Mouse (Mus musculus) c-Kit-positive CD71-negative TER-119-negative erythroid progenitor cells, embryonic 14.5 days (primary cell): ENCODE results near the gene Armc9.

Experiments used
- DNase-seq: peaks from one replicate; pipeline ENCODE4 v3.0.0-alpha.2; 2013; ENCODE audit warnings: low read depth

The Armc9 gene

GRCm38 (mm10) chr1:86154133-86154823, at the start of gene Armc9:
TSS of gene Armc9 (plus strand) at chr1:86154780.
- peak; percentile 90 for DNase-seq

- DNase-seq: no peak
These were observed 49.5 kb upstream of the Armc9 start for GRCm38 (mm10) chr1:86105054-86105453.

DNA sequence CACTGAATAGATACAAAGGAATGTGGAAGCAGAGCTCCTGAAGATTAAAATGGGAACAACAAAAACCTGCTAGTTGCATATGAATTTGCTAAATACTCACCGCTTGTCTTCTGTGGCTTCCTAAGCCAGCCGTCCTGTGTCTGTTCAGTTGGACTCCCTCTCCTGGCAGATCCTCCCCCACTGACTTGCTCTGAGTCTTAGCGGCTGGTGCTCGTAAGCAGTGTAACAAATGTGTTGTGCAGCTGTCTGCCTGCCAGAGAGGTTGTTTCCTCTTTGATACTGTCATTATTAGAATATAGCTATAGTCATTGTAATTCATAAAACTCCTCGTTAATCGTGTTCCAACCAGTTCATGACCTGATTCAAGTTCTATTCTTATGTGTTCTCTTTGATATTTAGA, 42.8 kb upstream of the Armc9 start, which contains the start of gene Htr2b:
Htr2b (minus strand) TSS at position 192 of the 400 bp plus-strand sequence.
- DNase-seq: no peak

DNA sequence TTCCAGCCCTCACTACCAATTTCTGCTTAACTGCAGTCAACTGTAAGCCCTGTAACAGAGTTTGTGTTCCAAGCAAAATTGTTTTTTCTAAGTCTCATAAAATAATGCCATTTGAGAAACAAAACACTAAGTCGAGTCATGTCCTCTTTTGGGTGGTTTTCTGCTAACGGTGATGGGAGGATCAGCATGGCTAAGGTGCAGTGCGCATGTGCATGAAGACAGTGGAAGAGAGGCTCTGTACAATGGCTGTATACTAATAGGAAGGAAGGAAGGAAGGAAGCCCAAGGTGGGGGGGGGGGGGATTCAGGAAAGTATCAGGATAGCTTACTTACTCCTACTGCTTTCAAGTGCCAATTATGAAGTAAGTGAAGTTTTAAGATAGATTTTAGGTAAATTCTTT, 40.4 kb upstream of the Armc9 start:
- DNase-seq: no peak

DNA sequence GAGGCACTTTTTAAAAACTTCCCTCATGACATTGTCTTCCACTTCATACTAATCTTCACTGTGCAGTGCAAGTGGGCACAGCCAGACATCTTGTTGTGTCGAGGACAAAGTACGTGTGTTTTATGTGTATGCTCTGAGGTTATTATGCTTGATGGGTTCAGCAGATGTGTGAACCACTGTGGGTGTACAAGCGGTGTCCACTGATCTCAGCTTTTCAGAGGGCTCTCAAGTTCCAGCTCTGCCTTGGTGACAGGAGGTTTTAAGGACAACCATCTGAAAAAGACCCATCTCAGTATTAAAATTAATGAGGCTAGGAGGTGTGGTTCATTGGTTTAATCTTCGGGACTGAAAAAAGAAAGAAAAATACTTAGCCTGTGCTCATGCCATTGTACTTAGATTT, 35.0 kb upstream of the Armc9 start:
- DNase-seq: no peak

DNA sequence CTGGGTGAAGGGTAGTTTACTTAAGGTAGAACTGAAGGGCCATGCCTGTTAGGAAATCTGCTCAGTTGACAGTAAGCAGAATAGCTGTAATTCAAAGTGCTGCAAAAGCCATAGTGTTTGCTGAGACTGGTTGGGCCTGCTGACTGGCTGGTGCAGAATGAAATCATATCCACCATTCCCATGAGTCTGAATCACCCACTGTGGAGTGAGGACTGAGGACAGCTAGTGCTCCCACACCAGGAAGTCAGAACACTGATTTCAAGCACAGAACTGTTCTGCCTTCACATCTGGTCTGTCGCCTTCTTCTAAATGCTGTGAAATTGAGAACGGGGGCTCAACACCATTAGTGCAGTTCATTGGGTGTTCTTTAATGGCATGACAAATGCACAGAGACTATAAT, 28.5 kb upstream of the Armc9 start:
- no peak for DNase-seq

DNA sequence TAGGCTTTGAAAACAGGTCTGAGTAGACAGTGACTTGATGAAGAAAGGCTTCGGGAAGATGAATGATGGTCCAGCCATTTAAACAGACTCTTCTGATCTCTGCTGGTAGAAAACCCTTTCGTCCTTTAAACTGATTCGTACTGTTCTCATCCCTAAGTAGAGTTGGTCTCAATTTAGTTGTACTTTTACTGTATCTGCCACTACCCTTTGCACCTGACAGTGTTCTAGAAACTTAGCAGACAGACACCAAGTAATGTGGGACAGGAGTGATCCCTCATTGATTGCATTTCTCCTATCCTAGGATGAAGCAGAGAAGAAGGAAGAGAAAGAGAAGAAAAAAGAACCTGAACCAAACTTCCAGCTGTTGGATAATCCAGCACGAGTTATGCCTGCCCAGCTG, 21.2 kb upstream of the Armc9 start, which contains the start of gene Gm21972:
Gm21972 (plus strand) TSS at position 301 of the 400 bp plus-strand sequence.
- no peak for DNase-seq

DNA sequence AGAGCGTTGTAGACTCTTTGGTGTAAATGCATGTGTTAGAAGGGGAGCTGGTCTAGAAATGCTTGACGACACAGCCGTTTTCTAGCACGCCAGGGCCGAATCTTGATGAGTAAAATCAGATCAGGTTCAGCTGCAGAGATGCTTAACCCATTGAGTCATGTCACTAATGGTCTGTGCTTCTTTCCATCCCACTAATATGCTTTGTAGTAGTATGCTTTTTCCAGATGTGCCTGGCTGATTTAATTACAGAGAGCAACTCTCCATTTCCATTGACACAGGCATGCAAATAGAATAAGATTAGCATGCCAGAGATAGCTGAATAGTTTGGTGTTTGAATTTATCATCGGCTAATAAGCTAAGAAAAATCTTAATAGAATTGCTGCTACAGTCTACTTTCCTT, 19.3 kb upstream of the Armc9 start:
- DNase-seq: no peak

DNA sequence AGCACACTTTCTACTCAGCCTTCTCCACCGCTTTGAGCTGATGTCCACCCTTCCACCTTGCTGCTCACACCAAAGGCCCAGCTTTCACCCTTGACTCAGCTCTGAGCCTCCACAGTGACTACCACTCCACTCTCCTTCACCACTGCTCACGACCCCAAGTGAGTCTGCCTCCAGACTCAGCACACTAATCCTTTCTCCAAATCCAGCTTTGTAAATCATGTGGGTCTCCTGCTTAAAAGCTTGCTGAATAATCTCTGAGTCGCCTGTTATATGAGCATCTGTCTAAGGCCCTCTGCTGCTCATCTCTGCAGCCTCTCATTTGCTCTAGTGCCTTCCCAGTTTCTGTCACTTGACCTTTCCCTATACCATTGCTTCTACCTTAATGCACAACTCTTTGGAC, 13.5 kb upstream of the Armc9 start:
- no peak for DNase-seq

DNA sequence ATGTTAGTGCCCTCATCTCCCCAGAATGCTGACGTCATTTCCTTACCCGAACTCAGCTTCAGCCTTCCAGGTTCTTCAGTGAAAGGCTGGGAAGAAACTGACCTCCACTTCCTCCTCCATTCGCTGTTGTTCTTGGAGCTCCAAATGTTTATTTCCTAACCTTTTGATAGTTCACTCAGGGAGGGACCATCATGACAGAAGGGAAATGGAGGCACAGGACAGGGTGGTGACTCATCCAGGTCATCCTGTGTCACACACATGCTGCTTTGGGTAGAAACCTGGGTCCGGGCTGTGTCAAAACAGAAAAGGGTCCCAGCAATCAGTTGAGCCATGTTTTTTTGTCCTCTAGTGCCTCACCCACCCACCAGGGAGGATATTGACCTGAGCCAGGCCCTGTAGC, 11.4 kb upstream of the Armc9 start:
- DNase-seq: no peak

GRCm38 (mm10) chr1:86144001-86144944, 10.3 kb upstream of the Armc9 start:
- no peak for DNase-seq

- DNase-seq: no peak
These were observed 8.3 kb upstream of the Armc9 start for GRCm38 (mm10) chr1:86146293-86146692.

DNA sequence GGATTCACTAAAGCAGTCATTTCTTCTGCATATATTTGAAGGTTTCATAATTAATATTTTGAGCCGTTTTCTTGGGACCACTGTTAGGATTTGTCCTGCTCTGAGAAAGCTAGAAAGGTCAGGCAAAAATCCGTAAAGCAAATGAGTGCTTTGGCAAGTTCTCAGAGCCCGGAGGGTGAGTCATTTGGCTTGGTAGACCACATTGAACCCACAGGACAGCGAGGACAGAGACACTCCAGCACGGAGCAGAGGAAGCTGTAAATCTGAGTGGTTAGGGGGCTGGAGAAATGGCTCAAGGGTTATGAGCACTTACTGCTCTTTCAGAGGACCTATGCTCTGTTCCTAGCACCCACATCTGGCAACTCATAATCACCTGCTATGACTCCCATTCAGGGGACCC, 7.0 kb upstream of the Armc9 start:
- DNase-seq: peak; percentile 28

- no peak for DNase-seq
These were observed 6.4 kb upstream of the Armc9 start for GRCm38 (mm10) chr1:86148161-86148560.

DNA sequence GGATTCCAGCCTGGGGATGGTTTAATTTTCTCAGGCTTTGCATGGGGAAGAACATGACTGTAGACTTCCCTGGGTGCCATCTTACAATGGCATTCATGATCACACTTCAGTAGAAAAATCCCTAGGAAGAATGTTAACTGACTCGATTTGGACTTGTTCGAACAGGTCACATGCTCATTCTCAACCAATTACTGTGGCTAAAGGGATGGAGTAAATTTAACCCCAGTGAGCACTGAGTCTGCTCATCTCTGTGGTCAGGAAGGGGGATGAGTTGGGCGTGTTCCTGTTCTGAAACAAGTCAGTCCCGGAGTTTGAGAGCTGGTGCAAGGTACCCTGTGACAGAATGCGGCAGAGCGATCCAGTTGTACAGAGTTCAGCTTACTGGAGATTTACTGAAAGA, 3.7 kb upstream of the Armc9 start:
- DNase-seq: no peak

GRCm38 (mm10) chr1:86151376-86151775, 3.2 kb upstream of the Armc9 start:
- no peak for DNase-seq

- DNase-seq: no peak
These were observed 2.0 kb upstream of the Armc9 start for GRCm38 (mm10) chr1:86152618-86153017.

DNA sequence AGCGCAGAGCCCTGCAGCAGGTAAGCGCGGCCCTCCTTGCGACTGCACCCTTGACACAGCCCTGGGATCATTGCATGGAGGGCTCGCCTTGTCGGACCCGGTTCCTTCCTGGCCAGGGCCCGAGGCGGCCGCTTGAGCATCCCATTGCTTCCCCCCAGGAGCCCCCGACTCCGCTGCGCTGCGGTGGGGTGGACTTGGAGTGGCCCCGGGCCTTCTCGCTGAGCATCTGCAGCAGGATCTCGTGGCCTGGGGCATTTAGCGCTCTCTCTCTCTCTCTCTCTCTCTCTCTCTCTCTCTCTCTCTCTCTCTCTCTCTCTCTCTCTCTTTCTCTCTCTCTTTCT, 214 bp downstream of the Armc9 start:
- DNase-seq: no peak

- DNase-seq: no peak
These were observed 1.5 kb downstream of the Armc9 start for GRCm38 (mm10) chr1:86156075-86156474.

GRCm38 (mm10) chr1:86156595-86156994, 2.0 kb downstream of the Armc9 start:
- no peak for DNase-seq

GRCm38 (mm10) chr1:86160059-86160458, 5.5 kb downstream of the Armc9 start:
- DNase-seq: no peak

- DNase-seq: no peak
These were observed 5.9 kb downstream of the Armc9 start for GRCm38 (mm10) chr1:86160479-86160878.

- DNase-seq: no peak
These were observed 6.5 kb downstream of the Armc9 start for GRCm38 (mm10) chr1:86161061-86161460.
